Mouse (Mus musculus) G1E (cell line): ENCODE results near the gene Dnah1. TPM values are rescaled to one million over a fixed set of nuclear protein-coding genes. Genes with fewer than 3 reads are reported as not detected.
A peak's percentile ranks its signal among the peaks of the same experiment; 100 is the strongest.

ENCODE experiments used
- ATAC-seq: 2 replicates; pipeline ENCODE4 v1.8.0; 2016; ENCODE audit warnings: mild to moderate bottlenecking; ENCODE audit not compliant: insufficient number of reproducible peaks, poor library complexity, low FRiP score, severe bottlenecking; ENCODE audit errors: extremely low read depth
- DNase-seq: peaks from one replicate; pipeline ENCODE4 v3.0.0; 2012; ENCODE audit warnings: low spot score
- H3K27me3 ChIP-seq: 2 replicates; pipeline ENCODE4 v1.6.1; 2012; ENCODE audit warnings: mild to moderate bottlenecking, low read length, inconsistent platforms; ENCODE audit not compliant: insufficient read depth
- H3K36me3 ChIP-seq: replicated peaks from 2 replicates; pipeline ENCODE3; 2012; ENCODE audit warnings: mild to moderate bottlenecking, inconsistent platforms
- H3K4me1 ChIP-seq: 2 replicates; pipeline ENCODE4 v1.6.1; 2012; ENCODE audit warnings: low read depth, low read length, inconsistent platforms, mixed read lengths; ENCODE audit not compliant: insufficient read depth
- H3K4me3 ChIP-seq: 2 replicates; pipeline ENCODE4 v1.5.1; 2012; ENCODE audit warnings: low read depth, mild to moderate bottlenecking, inconsistent platforms, low read length, moderate library complexity, mixed read lengths
- H3K9me3 ChIP-seq: replicated peaks from 2 replicates; pipeline ENCODE4 v1.6.1; 2012; ENCODE audit warnings: inconsistent platforms
- CTCF ChIP-seq: IDR thresholded peaks from 2 replicates; pipeline ENCODE4 v1.5.1; 2012; ENCODE audit warnings: low read depth, low read length, inconsistent platforms, mixed read lengths
- GATA1 ChIP-seq: IDR thresholded peaks from 2 replicates; pipeline ENCODE4 v1.6.1; 2012; ENCODE audit warnings: borderline replicate concordance, low read length, inconsistent platforms, mixed read lengths
- GATA2 ChIP-seq: IDR thresholded peaks from 2 replicates; pipeline ENCODE4 v1.6.1; 2012; ENCODE audit warnings: low read depth, low read length, inconsistent platforms, borderline replicate concordance
- POLR2AphosphoS5 ChIP-seq: IDR thresholded peaks from 2 replicates; pipeline ENCODE4 v1.6.1; 2012; ENCODE audit warnings: low read depth, low read length, inconsistent platforms; ENCODE audit not compliant: insufficient replicate concordance
- TAL1 ChIP-seq: conservative IDR thresholded peaks from 2 replicates; pipeline ENCODE4 v1.6.1; 2012; ENCODE audit warnings: low read depth, low read length, inconsistent platforms, mixed read lengths
- polyA plus RNA-seq: library from polyadenylated mRNA; stranded (reverse); fragments of >175 nt; gene quantifications from 2 replicates; pipeline ENCODE4 v1.2.3, GENCODE M21; 2012
- total RNA-seq, 2 experiments: library from RNA; stranded (forward) in 1 of 2; stranded (reverse) in 1 of 2; fragments of 200-1000 nt in 1 of 2; fragments of >200 nt in 1 of 2; fragmentation: Nextera tagmentation in 1 of 2; gene quantifications; 2 replicates each; pipeline ENCODE4 v1.2.3; 2014 to 2017

The Dnah1 gene
- total and polyA plus RNA-seq, 3 experiments, result under 0.01 TPM; not detected in 2

DNA sequence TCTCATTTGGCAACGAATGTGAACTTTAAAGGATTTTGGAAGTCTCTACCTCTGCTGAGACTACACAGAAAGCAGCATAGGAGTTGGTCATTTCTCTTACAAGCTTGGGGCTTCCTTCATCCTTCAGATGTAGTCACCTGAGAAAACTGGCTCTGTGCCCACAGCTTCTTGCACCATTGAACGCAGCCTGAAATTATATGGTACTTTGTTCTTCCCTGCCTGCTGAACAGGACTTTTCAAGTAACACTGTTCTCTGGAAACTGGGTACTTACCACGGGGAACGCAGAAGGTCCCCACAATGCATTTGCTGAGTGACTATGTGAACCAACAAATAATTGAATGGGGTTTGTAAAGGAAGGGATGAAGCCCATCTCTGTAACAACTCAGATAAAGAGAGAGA, 507 bp downstream of the Dnah1 start:
- DNase-seq (no peak), ATAC-seq (no peak)
- no peak for TF ChIP-seq GATA1
- TF ChIP-seq POLR2AphosphoS5, result no peak
- no peak for TF ChIP-seq TAL1
- no peak for TF ChIP-seq CTCF
- no peak for TF ChIP-seq GATA2

GRCm38 (mm10) chr14:31322191-31322590, 1.5 kb downstream of the Dnah1 start:
- Histone ChIP-seq H3K36me3 (no peaks in the 10 kb centered on the region), H3K9me3 (no peaks in the 10 kb centered on the region), H3K4me3 (no peak overlapping the region), H3K4me1 (peaks cover 23% of the 10 kb centered on the region), H3K27me3 (peaks cover 56% of the 10 kb centered on the region)
- TF ChIP-seq GATA1 (no peak), CTCF (no peak), POLR2AphosphoS5 (no peak), TAL1 (no peak), GATA2 (no peak)
- DNase-seq, result no peak
- no peak for ATAC-seq

More for the DNA sequence above, 507 bp downstream of the Dnah1 start:
- H3K36me3 ChIP-seq, result no peaks in the 10 kb centered on the region
- peaks cover 23% of the 10 kb centered on the region for H3K4me1 ChIP-seq
- H3K27me3 ChIP-seq, result peaks cover 50% of the 10 kb centered on the region
- H3K4me3 ChIP-seq, result peak overlapping the region; percentile 63; the same call in 1 of the 2 replicates
- H3K9me3 ChIP-seq, result no peaks in the 10 kb centered on the region

- no peak for DNase-seq
- no peak overlapping the region for H3K4me3 ChIP-seq
- no peaks in the 10 kb centered on the region for H3K9me3 ChIP-seq
- H3K4me1 ChIP-seq, result peaks cover 25% of the 10 kb centered on the region
- no peak for ATAC-seq
- H3K36me3 ChIP-seq, result no peaks in the 10 kb centered on the region
- H3K27me3 ChIP-seq, result peaks cover 56% of the 10 kb centered on the region
- no peak for TF ChIP-seq GATA1
- no peak for TF ChIP-seq GATA2
- no peak for TF ChIP-seq TAL1
- no peak for TF ChIP-seq CTCF
- no peak for TF ChIP-seq POLR2AphosphoS5
Measured at GRCm38 (mm10) chr14:31321181-31321580, 2.5 kb downstream of the Dnah1 start.

DNA sequence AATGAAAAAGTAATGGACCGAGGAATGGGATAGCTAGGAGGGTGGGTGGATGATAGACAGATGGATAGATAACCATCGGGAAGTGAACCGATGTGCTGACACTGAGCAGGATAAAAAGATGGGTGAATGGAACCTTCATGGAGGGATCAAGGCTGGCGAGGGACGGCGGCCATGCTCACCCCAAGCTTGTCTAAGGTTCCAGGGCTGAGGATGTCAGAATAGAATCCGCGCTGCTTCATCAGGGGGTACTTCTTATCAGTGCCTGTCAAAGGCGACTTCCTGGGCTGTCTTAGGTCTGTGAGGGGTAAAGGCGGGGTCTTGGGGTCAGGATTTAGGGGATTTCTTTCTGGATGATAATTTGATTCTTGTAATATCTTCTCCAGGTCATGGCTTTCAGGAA, 4.2 kb downstream of the Dnah1 start:
- TF ChIP-seq CTCF (no peak), GATA1 (no peak), TAL1 (no peak), POLR2AphosphoS5 (no peak), GATA2 (no peak)
- DNase-seq (no peak), ATAC-seq (no peak)
- H3K4me3 ChIP-seq, result no peak overlapping the region
- no peaks in the 10 kb centered on the region for H3K36me3 ChIP-seq
- H3K4me1 ChIP-seq, result peaks cover 21% of the 10 kb centered on the region
- no peaks in the 10 kb centered on the region for H3K9me3 ChIP-seq
- peaks cover 68% of the 10 kb centered on the region for H3K27me3 ChIP-seq

DNA sequence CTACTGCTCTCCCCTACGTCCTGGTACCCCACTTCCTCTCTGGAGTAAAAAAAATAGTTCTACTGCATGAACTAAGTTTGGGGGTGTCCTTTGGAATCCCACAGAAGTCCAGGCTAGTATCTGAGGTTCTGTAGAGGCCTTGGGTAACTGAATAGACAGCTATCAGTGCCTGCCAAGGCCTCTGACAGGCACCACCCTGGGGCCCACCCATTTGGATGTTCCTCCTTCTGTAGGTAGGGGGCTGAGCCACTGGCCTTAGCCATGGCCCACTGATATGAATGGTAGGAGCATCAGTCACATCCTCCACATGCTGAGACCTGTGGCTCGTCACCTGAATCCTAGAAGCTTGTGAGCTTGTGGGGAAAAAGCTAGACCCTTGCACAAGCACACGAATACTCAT, 5.9 kb downstream of the Dnah1 start:
- ATAC-seq, result no peak
- no peaks in the 10 kb centered on the region for H3K9me3 ChIP-seq
- DNase-seq, result no peak
- TF ChIP-seq POLR2AphosphoS5, result no peak
- peaks cover 78% of the 10 kb centered on the region for H3K27me3 ChIP-seq
- H3K36me3 ChIP-seq, result no peaks in the 10 kb centered on the region
- peaks cover 8% of the 10 kb centered on the region; the same call in 1 of the 2 replicates for H3K4me1 ChIP-seq
- no peak overlapping the region for H3K4me3 ChIP-seq

DNA sequence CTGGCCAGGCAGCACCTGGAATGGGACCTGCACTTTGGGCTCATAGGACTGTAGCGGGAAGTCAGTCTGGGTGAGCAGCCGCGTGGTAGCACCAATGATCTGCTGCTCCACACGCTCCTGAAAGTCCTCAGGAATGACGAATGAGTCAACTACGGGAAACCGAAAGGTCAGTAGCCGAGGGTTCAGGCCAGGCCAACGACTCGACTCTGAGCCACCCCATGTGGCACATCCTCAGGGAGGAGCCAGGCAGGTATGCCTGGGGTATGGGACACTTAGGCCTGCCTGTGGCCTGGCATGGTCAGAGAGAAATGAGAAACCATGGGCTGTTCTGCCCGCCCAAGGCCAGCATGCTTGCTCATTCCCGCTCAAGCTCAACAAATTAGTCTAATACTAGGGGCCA, 7.1 kb downstream of the Dnah1 start:
- Histone ChIP-seq H3K4me3 (no peak overlapping the region), H3K36me3 (no peaks in the 10 kb centered on the region), H3K9me3 (no peaks in the 10 kb centered on the region), H3K4me1 (peaks cover 8% of the 10 kb centered on the region; the same call in 1 of the 2 replicates), H3K27me3 (peaks cover 73% of the 10 kb centered on the region)
- TF ChIP-seq POLR2AphosphoS5 (no peak), TAL1 (no peak), GATA1 (no peak), GATA2 (no peak), CTCF (no peak)
- DNase-seq, result no peak
- ATAC-seq, result no peak
